Mouse (Mus musculus): ENCODE data around the gene Sept9.
"Not testable (repeated sequence)": the region's sequence is repeated elsewhere in the genome, so short reads cannot be mapped to it uniquely, and the experiment has no call there.

Gene Sept9

DNA sequence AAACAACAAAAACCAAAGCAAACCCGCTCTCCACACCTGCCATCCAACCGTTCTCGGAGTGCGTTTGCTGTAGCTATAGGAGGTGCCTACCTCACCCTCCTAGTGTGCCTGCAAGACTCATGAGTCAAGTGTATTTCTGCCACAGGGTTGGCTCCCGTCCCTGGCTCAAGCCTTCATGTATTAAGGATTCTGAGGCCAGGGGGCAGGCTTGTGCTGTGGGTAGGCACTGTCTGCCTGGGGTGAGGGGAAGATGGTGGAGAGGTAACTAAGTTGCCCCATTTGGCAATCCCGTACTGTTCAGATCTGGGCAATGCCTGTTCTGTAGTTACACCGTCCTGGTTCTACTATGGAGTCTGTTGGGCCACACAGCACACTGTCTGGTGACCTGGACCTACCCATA is 114.6 kb downstream of the Sept9 start:
- DNase-seq (ENCODE audit: low spot score), result no peak

GRCm38 (mm10) chr11:117314520-117314919 is 115.1 kb downstream of the Sept9 start:
- DNase-seq (ENCODE audit: low spot score), result no peak

GRCm38 (mm10) chr11:117315309-117315708 is 115.8 kb downstream of the Sept9 start:
- DNase-seq (ENCODE audit: low spot score), result no peak

- DNase-seq (ENCODE audit: low spot score), result no peak
Observed at GRCm38 (mm10) chr11:117316441-117317331, 117.2 kb downstream of the Sept9 start.

GRCm38 (mm10) chr11:117317429-117318101 is 118.1 kb downstream of the Sept9 start:
- DNase-seq (ENCODE audit: low spot score), result no peak

DNA sequence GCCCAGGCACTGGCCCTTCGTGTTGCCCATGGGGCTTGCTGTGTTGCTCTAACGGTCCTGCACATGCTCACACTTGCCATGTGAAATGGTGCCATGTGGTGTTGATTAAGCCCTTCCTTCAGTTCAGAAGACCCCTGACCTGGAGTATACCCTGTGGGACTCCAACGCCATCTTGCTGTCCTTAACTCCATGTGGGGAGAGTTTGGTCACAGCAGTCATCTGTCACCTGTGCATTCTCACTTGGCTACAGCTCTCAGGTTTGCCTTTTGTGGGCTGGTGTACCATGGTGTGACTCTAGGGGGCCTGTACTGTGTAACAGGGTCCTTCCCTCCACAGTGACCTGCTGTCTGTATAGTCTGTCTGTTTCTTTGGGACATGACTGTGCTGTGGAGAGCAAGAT is 118.7 kb downstream of the Sept9 start:
- DNase-seq (ENCODE audit: low spot score), result no peak

DNA sequence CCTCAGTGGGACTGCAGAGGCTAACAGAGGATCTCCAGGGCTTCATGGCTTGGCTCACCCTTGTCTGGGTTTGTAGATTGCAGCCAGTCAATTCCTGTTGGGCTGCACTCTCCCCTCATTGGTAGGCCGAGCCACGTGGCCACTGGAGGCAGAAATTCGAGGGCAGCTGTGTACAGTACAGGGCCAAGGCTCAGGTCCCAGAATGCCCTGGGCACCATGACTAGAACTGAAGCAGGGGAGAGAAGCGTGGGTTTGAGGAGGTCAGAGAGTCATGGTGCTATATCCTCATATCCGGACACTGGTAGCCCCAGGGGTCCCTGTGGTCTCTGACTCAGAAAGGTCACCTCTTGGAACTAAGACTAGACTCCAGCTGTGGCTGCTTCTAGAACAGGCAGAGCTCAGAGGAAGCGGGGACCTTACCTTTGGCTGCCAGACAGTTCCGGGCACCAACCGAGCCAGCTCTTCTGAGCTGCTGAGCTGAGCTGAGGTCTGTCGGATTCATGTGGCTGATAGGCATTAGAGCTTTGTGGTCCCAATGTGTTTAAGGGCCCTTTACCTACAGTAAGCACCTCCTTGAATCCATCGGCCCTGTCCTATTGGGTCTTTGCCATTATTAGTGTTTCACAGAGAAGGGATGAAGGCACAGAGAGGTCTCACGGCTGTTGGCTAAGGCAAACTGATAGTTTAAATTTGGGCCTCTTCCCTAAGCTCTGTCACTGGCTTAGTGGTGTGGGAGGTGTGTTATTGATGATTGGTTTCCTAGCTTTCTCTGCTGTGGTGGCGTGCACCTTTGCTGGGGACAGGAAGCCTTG is 119.5 kb downstream of the Sept9 start:
- DNase-seq (ENCODE audit: low spot score), result no peak

DNA sequence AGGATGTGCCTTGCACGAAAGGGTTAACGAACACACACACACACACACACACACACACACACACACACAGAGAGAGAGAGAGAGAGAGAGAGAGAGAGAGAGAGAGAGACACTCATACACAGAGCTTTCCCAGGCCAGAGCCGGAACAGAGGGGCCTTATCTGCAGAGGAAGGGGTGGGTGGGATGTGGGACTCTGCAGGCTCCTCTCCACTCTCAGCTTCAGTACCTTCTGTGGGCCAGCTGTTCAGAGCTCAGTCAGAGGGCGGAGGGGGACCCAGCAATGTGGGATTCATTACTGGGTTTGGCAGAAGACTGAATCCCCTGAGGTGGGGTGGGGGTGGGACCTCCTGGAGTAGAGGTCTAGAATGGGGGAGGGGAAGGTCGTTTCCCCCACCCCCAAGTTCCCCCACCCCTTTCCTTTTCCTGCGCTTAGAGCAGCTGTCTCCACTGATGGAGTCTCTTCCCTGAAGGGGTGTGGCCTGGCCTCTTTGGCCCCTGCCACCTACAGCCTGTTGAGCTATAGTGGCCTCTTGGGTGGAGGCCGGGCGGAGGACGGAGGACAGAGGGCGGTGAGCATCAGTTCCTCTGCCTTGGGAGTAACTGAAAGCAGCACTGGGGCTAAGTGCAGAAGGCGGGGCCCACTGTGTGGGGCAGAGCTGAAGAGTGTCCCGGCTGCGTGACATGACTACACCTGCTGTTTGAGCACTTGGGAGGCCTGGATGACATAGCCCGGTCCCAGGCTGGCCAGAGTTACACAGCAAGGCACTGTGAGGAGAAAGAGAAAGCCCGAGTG is 120.3 kb downstream of the Sept9 start:
- no peak for DNase-seq (ENCODE audit: low spot score)

GRCm38 (mm10) chr11:117320482-117320881 is 121.0 kb downstream of the Sept9 start:
- no peak for DNase-seq (ENCODE audit: low spot score)

- DNase-seq (ENCODE audit: low spot score), result no peak
Observed at GRCm38 (mm10) chr11:117321311-117321971, 122.0 kb downstream of the Sept9 start.

GRCm38 (mm10) chr11:117322311-117322710 is 122.8 kb downstream of the Sept9 start:
- DNase-seq (ENCODE audit: low spot score), result no peak

- DNase-seq (ENCODE audit: low spot score), result no peak
Observed at GRCm38 (mm10) chr11:117322730-117323579, 123.5 kb downstream of the Sept9 start.

- no peak for DNase-seq (ENCODE audit: low spot score)
Observed at GRCm38 (mm10) chr11:117323976-117324574, 124.6 kb downstream of the Sept9 start.

GRCm38 (mm10) chr11:117324718-117325117 is 125.3 kb downstream of the Sept9 start:
- not testable (repeated sequence) for DNase-seq (ENCODE audit: low spot score)

DNA sequence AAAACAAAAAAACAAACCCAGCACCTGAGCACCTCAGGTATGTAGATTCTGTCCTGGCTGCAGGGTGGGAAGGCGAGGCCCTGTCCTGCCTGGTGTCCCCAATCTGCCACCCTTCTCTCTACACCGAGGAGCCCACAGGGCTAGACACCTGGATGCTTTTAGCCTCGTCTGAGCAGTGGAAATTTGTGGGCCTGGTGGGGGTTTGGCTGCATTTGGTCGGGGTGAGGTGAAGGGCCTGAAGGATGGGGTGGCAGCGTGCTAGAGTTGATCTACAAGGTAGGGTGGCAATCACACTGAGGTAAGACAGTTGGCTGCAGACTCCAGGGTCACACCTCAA is 125.6 kb downstream of the Sept9 start:
- no peak for DNase-seq (ENCODE audit: low spot score)

DNA sequence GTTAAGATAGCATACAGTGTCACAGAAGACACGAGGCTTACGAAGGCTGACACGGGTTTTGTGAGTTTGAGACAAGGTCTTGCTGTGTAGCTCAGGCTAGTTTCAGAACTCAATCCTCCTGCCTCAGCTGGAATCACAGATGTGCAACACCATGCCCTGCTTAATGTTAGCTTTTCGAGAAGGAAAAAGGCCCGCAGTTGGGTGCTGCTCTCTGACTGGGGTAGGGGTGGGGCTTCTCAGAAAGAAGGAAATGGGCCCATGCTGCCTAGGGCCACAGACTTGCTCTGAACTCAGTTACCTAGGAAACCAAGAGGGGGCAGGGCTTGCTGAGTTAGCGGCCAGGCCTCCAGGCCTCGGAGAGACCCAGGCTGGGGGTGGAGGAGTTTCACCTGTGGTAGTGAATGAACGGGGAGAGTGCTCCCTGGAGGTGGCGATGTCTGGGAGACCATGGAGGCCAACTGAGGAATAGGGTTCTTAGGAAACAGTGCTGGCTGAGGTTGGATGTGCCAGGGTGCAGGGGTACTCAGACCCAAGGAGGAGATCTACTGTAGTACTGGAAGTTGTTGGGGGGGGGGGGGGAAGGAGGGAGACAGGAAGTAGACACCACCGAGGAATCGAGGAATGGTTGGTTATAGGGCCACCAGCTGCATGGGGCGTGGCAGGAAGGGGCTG is 126.1 kb downstream of the Sept9 start:
- peak; percentile 70 for DNase-seq (ENCODE audit: low spot score)

DNA sequence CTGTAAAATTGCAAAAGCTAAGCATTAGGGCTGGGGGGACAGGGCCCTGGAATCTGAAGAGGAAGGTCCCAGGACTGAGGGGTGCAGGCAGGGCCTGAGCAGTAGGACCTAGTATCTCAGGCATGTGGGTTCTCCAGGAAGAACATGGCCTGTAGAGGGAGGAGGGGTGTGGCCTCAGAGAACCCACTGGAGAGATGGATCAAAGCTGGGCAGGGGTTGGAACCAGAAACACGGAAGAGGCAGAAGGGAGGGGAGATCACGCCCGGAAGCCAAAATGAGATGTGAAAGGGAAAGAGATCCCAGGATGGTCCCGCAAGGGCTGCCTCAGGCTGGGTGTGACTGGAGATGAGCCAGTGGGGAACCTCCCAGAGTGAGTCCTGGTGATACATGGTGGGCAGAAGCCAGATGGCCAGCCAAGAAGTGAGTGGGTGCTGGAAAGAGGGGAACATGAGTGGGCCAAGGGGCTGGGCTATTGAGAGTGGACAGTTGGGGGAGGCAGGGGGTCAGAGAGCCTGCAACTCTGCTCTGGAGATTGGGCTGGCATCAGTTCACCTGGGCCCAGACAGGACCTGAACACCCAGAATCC is 126.8 kb downstream of the Sept9 start:
- no peak for DNase-seq (ENCODE audit: low spot score)

DNA sequence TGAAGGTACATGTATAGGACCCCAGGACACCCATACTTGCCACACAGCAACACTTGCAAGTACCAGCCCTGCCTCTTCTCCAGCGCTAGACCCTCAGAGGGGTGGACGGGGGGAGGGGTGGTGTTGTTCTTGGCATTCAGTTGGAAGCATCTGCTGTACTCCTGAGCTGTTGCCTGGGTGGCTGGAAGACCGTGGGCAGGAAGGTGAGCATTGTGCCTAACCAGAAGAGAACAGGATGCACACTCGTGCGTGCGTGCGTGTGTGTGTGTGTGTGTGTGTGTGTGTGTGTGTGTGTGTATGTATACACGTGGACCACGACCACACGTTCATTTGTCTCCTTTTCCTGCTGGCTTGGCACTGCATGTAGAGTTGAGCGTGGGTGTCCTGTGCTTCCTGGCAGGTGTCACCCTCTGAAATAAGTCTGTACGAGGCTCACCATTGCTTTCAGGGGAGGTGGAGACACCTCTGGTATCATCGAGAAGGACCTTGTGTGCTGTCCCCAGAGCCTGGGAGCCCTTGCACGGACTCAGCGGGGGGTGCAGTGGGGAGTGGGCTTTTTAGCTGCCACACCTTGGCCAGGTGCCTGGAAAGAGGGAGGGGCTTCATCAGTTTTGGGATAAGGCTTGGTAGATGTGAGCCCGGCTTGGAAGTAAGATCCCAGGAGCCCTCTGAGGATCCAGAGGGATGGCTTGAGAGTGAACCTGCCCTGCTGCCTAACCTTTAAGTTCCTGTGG is 127.6 kb downstream of the Sept9 start:
- DNase-seq (ENCODE audit: low spot score), result no peak
